Mouse (Mus musculus) heart, postnatal 10 days (tissue): ENCODE measurements around the gene Fyb. TPM values are rescaled to one million over a fixed set of nuclear protein-coding genes. Genes with fewer than 3 reads are reported as not detected.

Experiments used
- DNase-seq, 2 experiments: peaks; one replicate each; pipeline ENCODE4 v3.0.0; 2021
- intact Hi-C: fragments of 180-260 bp; cut with DNase I; formaldehyde crosslinking; loops from one replicate; pipeline ENCODE4 v1.15.1; 2025
- total RNA-seq, 2 experiments: library from RNA; stranded (reverse); gene quantifications; 2 replicates each; pipeline ENCODE4 v1.2.3; 2021

The Fyb gene
- total RNA-seq, 2 experiments from 2014 or later, result 10.3 to 13.2 TPM

GRCm38 (mm10) chr15:6592561-6593253 is 70.1 kb downstream of the Fyb start:
- intact Hi-C loops, result no loop called here
- no peak for DNase-seq

DNA sequence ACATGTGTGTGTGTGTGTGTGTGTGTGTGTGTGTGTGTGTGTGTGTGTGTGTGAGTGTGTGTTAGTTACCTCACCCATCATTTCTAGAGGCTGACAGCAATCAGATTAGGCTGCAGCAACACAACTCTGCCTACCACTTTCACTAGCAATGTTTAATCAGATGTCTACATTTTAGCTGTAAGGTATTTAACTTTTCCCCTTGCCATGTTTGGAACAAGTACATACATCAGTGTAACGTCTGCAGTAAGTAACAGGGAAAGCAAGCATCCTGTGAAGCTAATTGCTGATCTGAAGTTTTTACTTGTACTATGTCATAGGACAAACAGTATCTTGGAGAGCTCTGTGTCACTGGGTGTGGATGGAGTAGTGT is 70.6 kb downstream of the Fyb start:
- DNase-seq, result no peak
- intact Hi-C loops, result no loop called here

- no peak for DNase-seq
- intact Hi-C loops, result no loop called here
These were observed 76.0 kb downstream of the Fyb start for GRCm38 (mm10) chr15:6598626-6599025.

- intact Hi-C loops, result no loop called here
- DNase-seq, result no peak
These were observed 77.7 kb downstream of the Fyb start for GRCm38 (mm10) chr15:6600314-6600713.

GRCm38 (mm10) chr15:6601330-6601729 is 78.7 kb downstream of the Fyb start:
- intact Hi-C loops, result no loop called here
- no peak for DNase-seq

DNA sequence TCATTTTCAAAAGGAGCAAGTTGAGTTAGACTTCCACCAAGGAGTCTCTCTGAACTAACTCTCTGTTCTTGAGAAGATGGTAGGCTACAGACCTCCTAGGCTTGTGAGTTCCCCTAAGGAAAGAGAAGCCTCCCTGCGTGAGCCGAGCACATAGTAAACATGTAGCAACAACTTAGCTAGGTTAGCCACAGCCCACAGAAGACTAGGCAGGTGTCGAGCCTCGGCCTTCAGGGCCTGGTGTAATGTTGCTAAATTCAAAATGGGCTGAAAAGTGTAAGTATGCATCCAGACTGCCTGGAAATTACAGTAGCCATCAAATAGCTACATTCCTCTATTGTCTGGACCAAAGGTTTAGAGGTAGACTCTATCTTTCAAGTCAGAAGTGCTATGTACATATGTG is 79.3 kb downstream of the Fyb start:
- intact Hi-C loops, result no loop called here
- DNase-seq, result no peak

GRCm38 (mm10) chr15:6610703-6611102 is 88.0 kb downstream of the Fyb start:
- DNase-seq, result no peak
- intact Hi-C loops, result no loop called here

DNA sequence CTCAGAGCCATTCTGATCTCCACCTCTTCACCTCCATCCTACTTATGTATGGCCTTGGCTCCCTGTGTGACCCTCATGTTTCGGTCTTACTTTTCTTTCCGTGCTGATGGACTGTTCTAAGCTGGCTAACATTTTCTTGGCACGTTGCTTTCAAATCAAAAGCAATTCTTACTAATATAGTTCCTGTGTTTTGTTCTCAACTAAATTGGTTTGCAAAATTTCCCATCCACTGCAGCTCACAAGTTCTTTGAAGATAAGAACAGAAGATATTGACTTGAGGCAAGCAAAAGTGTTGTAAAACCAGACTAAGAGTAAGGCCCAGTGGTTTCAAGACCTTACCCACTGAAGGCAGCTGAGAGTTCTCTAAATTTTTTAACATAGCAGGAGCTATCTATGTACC is 90.2 kb downstream of the Fyb start:
- DNase-seq, result no peak

GRCm38 (mm10) chr15:6616382-6617149 is 93.9 kb downstream of the Fyb start:
- intact Hi-C loops, result no loop called here

More for the DNA sequence above, 90.2 kb downstream of the Fyb start:
- intact Hi-C loops, result no loop called here

GRCm38 (mm10) chr15:6619558-6620316 is 97.1 kb downstream of the Fyb start:
- no peak for DNase-seq
- intact Hi-C loops, result loop anchor here (10.0 kb wide), 1 partner anchor 265 kb away; no protein-coding TSS in a partner anchor

More at GRCm38 (mm10) chr15:6616382-6617149, 93.9 kb downstream of the Fyb start:
- no peak for DNase-seq

GRCm38 (mm10) chr15:6622512-6622911 is 99.9 kb downstream of the Fyb start:
- DNase-seq, result peak; percentile 81 to 89
- intact Hi-C loops, result loop anchor here (10.0 kb wide), 1 partner anchor 262 kb away; no protein-coding TSS in a partner anchor

- DNase-seq, result no peak
- intact Hi-C loops, result loop anchor here (10.0 kb wide), 1 partner anchor 261 kb away; no protein-coding TSS in a partner anchor
These were observed 101.0 kb downstream of the Fyb start for GRCm38 (mm10) chr15:6623529-6624228.

GRCm38 (mm10) chr15:6624365-6625182 is 101.9 kb downstream of the Fyb start:
- intact Hi-C loops, result loop anchor here (5.0 to 10.0 kb wide), 4 partner anchors 83 to 387 kb away; partner anchors contain the start of gene Rictor
- DNase-seq, result no peak

DNA sequence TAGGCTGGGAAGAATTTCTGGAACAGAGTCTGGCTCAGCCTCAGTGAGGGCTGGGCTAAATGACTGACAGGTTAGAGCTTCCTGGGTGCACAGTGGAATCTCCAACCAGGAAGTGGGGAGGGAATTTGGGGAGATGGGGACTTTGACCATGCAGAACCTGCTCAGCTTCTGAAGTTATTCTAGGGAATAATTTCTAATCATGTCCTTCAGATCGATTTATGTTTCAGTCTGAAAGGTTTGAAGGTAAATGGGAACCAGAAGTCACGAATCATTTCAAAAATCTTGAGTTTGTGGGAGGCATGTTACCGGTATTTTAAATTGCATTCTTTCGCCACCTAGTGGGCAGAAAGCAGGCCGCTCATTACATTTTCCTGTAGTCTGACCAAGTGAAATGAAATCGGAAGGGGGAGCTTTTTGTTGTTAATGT is 103.0 kb downstream of the Fyb start:
- intact Hi-C loops, result loop anchor here (5.0 to 10.0 kb wide), 4 partner anchors 82 to 388 kb away; partner anchors contain the start of gene Rictor
- DNase-seq, result peak; percentile 54 to 69

DNA sequence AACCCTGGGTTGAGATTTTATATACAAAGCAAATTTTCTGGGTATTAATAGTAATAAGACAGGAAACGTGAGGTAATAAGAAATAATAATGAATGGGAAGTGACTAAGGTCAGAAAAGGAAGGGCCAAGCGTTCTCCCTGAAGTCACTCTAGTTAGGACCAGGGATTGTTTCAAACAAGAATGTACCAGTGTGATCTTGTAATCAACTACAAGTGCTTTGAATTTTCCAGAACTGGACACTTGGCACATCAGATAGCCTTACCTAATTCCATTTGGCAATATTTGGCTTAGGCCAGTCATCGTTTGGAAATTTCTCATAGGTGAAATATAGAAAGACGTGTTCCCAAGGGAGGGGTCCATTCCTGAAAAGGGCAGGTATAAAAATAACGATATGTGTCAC is 103.5 kb downstream of the Fyb start:
- intact Hi-C loops, result loop anchor here (5.0 to 10.0 kb wide), 4 partner anchors 81 to 389 kb away; partner anchors contain the start of gene Rictor

DNA sequence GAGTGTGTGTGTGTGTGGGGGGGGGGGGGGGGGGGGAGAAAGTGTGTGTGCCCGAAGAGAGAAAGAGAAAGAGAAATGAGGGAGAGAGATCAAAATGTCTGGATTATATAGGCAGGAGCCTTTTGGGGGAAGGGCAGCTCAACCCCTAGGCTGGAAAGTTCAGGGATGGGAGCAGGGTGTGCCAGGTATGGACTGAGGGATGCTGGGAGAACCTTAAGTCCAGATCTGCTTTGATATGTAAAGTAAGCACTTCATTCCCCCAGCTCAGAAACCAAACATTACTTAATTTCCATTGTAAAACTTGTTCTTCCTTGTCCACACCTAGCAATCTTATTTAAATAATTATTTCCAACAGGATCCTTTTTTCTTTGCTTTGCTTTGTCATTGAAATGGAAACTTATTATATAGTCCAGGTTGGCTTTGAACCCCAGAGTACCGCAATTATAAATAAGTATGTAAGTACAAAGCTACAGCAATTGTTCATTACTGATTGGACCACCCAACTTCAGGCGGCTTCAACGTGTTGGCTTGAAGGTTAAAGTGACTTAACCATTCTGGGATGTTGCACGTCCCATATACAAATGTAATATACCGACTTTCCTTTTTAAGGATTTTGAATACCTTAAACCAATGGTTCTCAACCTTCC is 105.9 kb downstream of the Fyb start:
- DNase-seq, result no peak
- intact Hi-C loops, result loop anchor here (5.0 to 10.0 kb wide), 4 partner anchors 79 to 391 kb away; partner anchors contain the start of gene Rictor

More for the DNA sequence above, 103.5 kb downstream of the Fyb start:
- no peak for DNase-seq

DNA sequence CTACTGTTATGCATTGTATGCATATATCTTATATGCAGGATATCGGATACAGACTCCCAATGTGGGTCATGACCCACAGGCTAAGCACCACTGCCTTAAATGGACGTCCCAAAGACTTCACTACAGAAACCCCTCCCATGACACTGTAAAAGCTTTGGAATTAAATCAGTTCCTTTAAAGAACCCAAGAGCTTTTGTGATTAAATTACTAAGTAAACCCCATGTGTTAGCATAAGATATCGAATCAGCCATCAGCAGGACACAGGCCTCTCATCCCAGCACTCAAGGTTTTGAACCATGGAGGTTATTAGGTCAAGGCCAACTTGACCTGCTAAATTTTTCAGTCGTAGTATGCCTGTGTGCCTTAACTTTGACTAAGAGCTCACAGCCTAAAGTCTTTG is 106.5 kb downstream of the Fyb start:
- no peak for DNase-seq
- intact Hi-C loops, result loop anchor here (5.0 to 10.0 kb wide), 4 partner anchors 78 to 392 kb away; partner anchors contain the start of gene Rictor

GRCm38 (mm10) chr15:6635405-6635804 is 112.8 kb downstream of the Fyb start:
- intact Hi-C loops, result no loop called here
- no peak for DNase-seq

GRCm38 (mm10) chr15:6642223-6642622 is 119.6 kb downstream of the Fyb start:
- intact Hi-C loops, result no loop called here

More at GRCm38 (mm10) chr15:6642223-6642622, 119.6 kb downstream of the Fyb start:
- no peak for DNase-seq
